Mouse (Mus musculus) 416B (cell line): Measurements from ENCODE around the gene Zfp763.
"Not testable (repeated sequence)": the region's sequence is repeated elsewhere in the genome, so short reads cannot be mapped to it uniquely, and the experiment has no call there.

Experiments used
- DNase-seq: peaks from one replicate; pipeline ENCODE4 v3.0.0; 2011; ENCODE audit warnings: low read depth

The Zfp763 gene

GRCm38 (mm10) chr17:33032900-33033891 lies at the start of gene Zfp763:
Gene Zfp763, minus strand, starts transcription at chr17:33033402.
- DNase-seq: peak; percentile 92

- DNase-seq: no peak
Observed at GRCm38 (mm10) chr17:33067958-33068357, 34.8 kb upstream of the Zfp763 start, which contains the start of gene 4921501E09Rik. Gene 4921501E09Rik, minus strand, starts transcription at chr17:33068058.

DNA sequence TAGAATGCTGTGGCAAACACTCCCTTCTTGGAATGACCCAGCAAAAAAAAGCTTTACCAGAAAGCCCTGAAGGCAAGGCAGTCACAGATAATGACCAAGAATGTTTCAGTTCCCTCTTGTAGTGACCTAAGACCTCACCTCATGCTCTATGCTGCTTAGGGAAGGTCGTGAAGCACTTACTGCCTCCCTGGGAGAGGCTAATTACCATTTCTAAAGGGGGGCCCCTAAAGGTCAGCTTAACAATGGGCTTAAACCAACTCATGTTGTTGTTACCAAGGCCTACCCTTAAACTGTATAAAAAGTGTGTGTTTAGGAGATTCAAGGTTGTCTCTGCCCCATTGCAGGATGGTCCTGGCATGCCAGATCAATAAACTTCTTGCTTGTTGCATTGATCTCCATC lies 29.8 kb upstream of the Zfp763 start:
- DNase-seq: no peak

GRCm38 (mm10) chr17:33058791-33059190 lies 25.6 kb upstream of the Zfp763 start:
- peak; percentile 39 for DNase-seq

DNA sequence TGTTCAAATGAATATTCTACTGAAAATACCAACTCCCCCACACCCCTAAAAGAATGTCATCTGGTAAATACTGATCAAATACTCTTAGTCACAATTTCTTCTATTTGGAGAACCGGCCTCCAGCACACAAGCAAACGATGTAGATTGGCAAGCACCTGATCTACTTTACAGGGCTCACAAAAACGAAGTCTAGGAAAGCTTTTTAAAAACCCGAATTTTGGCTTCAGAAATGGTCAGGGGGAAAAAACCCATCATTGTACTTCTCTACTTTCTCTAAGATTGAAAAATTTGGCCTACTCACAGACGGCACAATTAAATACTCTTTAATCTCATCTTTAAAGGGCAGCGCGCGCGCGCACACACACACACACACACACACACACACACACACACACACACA lies 826 bp downstream of the Zfp763 start:
- no peak for DNase-seq

DNA sequence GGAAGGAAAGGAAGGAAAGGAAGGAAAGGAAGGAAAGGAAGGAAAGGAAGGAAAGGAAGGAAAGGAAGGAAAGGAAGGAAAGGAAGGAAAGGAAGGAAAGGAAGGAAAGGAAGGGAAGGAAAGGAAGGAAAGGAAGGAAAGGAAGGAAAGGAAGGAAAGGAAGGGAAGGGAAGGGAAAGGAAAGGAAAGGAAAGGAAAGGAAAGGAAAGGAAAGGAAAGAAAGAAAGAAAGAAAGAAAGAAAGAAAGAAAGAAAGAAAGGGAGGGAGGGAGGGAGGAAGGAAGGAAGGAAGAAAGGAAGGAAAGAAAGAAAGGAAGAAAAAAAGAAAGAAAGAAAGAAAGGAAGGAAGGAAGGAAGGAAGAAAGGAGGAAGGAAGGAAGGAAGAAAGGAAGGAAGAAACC lies 12.8 kb downstream of the Zfp763 start:
- not testable (repeated sequence) for DNase-seq

GRCm38 (mm10) chr17:33008337-33008736 lies 24.9 kb downstream of the Zfp763 start:
- peak; percentile 66 for DNase-seq

- no peak for DNase-seq
Observed at GRCm38 (mm10) chr17:32998492-32998891, 34.7 kb downstream of the Zfp763 start.

GRCm38 (mm10) chr17:32992699-32993474 lies 40.3 kb downstream of the Zfp763 start, which contains the start of gene Zfp952:
Gene Zfp952, plus strand, starts transcription at chr17:32993129.
- DNase-seq: peak; percentile 93

DNA sequence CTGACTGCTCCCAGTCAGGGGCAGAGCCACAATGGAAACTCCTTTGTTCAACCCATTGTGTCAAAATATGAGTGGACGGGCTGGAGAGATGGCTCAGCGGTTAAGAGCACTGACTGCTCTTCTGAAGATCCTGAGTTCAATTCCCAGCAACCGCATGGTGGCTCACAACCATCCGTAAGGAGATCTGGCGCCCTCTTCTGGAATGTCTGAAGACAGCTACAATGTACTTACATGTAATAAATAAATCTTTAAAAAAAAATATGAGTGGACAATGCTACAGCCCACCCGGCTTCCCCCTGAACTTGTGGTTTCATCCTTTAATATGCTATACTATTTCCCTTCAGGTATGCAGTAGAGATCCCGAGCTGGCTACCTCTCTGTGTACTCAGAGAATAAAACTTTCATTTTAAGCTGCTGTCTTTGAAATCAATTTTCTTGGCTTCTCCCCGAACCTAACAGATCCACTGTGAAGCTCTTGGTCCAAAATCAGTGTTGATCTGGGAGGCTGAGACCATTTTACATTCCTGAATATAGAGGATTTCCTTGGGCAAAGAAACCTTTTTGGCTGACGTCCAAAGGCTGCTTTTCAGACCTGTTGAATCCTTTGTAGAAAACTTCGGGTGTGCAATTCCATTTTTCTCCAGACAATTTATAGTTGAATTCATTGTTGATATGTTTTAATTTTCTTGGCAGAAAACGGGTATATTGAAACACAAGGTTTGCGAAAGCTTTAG lies 41.1 kb downstream of the Zfp763 start:
- peak; percentile 80 for DNase-seq

- no peak for DNase-seq
Observed at GRCm38 (mm10) chr17:32986301-32986700, 46.9 kb downstream of the Zfp763 start.

- DNase-seq: no peak
Observed at GRCm38 (mm10) chr17:32981361-32981760, 51.8 kb downstream of the Zfp763 start.
